Mouse (Mus musculus) CH12F3 (cell line): ENCODE results near the gene BC037034.

Experiments used
- in situ Hi-C: fragments of 300-500 bp; cut with MboI; formaldehyde crosslinking; loops from 2 replicates; pipeline ENCODE4 v1.14.3; 2020; ENCODE audit warnings: low sequenced_read_pairs

The BC037034 gene

GRCm38 (mm10) chr5:138262582-138263240, 1.1 kb downstream of the BC037034 start:
- in situ Hi-C loops, result no loop called here

GRCm38 (mm10) chr5:138262001-138262400, 1.8 kb downstream of the BC037034 start:
- in situ Hi-C loops, result no loop called here

GRCm38 (mm10) chr5:138260834-138261233, 3.0 kb downstream of the BC037034 start:
- in situ Hi-C loops, result no loop called here

GRCm38 (mm10) chr5:138260051-138260450, 3.8 kb downstream of the BC037034 start:
- in situ Hi-C loops, result no loop called here

- in situ Hi-C loops, result no loop called here
Measured at GRCm38 (mm10) chr5:138258993-138259392, 4.8 kb downstream of the BC037034 start.

- in situ Hi-C loops, result no loop called here
Measured at GRCm38 (mm10) chr5:138258542-138258941, 5.3 kb downstream of the BC037034 start.

GRCm38 (mm10) chr5:138258078-138258477, 5.8 kb downstream of the BC037034 start:
- in situ Hi-C loops, result no loop called here

GRCm38 (mm10) chr5:138257585-138257978, 6.3 kb downstream of the BC037034 start:
- in situ Hi-C loops, result no loop called here

GRCm38 (mm10) chr5:138256966-138257584, 6.8 kb downstream of the BC037034 start:
- in situ Hi-C loops, result no loop called here

- in situ Hi-C loops, result no loop called here
Measured at GRCm38 (mm10) chr5:138256094-138256467, 7.8 kb downstream of the BC037034 start.

- in situ Hi-C loops, result no loop called here
Measured at GRCm38 (mm10) chr5:138255353-138256093, 8.3 kb downstream of the BC037034 start, which contains the start of gene Lamtor4. TSS of gene Lamtor4 (plus strand) at chr5:138255482.

- in situ Hi-C loops, result no loop called here
Measured at GRCm38 (mm10) chr5:138253061-138253460, 10.8 kb downstream of the BC037034 start.

GRCm38 (mm10) chr5:138251144-138251543, 12.7 kb downstream of the BC037034 start:
- in situ Hi-C loops, result no loop called here

GRCm38 (mm10) chr5:138241511-138241910, 22.3 kb downstream of the BC037034 start:
- in situ Hi-C loops, result no loop called here

GRCm38 (mm10) chr5:138234224-138234623, 29.6 kb downstream of the BC037034 start:
- in situ Hi-C loops, result no loop called here

- in situ Hi-C loops, result no loop called here
Measured at GRCm38 (mm10) chr5:138233778-138234177, 30.1 kb downstream of the BC037034 start.

- in situ Hi-C loops, result no loop called here
Measured at GRCm38 (mm10) chr5:138229511-138229910, 34.3 kb downstream of the BC037034 start.

- in situ Hi-C loops, result no loop called here
Measured at GRCm38 (mm10) chr5:138228026-138228425, 35.8 kb downstream of the BC037034 start.

GRCm38 (mm10) chr5:138227367-138227766, 36.5 kb downstream of the BC037034 start:
- in situ Hi-C loops, result no loop called here

GRCm38 (mm10) chr5:138226491-138226890, 37.3 kb downstream of the BC037034 start:
- in situ Hi-C loops, result no loop called here

- in situ Hi-C loops, result no loop called here
Measured at GRCm38 (mm10) chr5:138225700-138226099, 38.1 kb downstream of the BC037034 start, which contains the start of gene Nxpe5. TSS of gene Nxpe5 (plus strand) at chr5:138225898.

- in situ Hi-C loops, result no loop called here
Measured at GRCm38 (mm10) chr5:138223287-138223686, 40.5 kb downstream of the BC037034 start.
